Mouse (Mus musculus) neutrophil, adult 59 days (primary cell): ENCODE measurements around the gene Zfy1. TPM values are rescaled to one million over a fixed set of nuclear protein-coding genes. Genes with fewer than 3 reads are reported as not detected.

Experiments
- total RNA-seq, 2 experiments: library from RNA; stranded (reverse); gene quantifications; 1 replicate in 1 of 2; 2 replicates in 1 of 2; pipeline ENCODE4 v1.2.4; 2023

Zfy1 gene
- total RNA-seq: not detected

DNA sequence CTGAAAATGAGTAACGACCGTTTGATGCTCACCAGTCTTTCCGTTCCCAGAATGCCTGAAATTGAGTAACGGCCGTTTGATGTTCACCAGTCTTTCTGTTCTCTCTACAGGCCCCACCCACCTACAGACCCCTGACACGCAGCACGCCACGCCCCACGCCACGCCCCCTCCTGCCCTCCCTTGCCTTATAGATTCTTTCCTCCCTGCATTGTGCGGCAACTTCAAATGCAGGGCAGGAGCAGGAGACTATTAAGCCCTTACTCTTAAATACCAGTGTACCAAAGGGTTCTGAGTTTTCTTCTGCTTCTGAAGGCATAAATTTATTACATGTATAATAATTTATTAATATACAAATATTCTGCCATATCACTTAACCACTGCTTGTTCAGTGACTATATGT, at the start of gene Zfy1:
TSS of gene Zfy1 (minus strand) at position 101 of the 400 bp plus-strand sequence.

DNA sequence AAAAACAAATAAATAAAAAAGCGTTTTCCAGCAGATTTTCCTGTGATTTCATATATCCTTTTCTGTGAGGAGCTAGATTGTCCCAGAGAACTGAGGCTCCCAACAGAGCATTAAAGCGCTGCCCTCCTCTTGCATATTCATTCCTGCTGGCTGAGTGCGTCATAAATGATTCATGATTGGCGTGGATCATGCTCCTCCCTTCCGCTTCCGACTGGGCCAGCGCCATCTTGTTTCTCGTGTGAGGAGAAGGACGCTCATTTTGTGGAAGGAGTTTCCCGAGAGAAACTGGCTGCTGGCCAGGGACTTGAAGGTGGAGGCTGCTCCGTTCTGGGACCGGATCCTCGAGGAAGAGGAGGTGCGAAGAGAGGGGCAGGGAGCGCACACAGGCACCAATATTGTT, 21.2 kb upstream of the Zfy1 start, which contains the start of gene Uba1y:
TSS of gene Uba1y (plus strand) at position 254 of the 400 bp plus-strand sequence.

Other genes starting within 250 kb of the Zfy1 start
- gene Uba1y, start 21.2 kb upstream of the Zfy1 start, total RNA-seq: not detected
- gene Kdm5d, start 100.4 kb upstream of the Zfy1 start, total RNA-seq: 10 to 100 TPM in 1 of 2 experiments, not detected in 1; 15.4 TPM
- 100 to 1,000 TPM in 1 of 2 experiments, not detected in 1; 112 TPM for gene Eif2s3y, start 213.1 kb upstream of the Zfy1 start, total RNA-seq